Mouse (Mus musculus): ENCODE data around the gene Aldh3b3. TPM values are rescaled to one million over a fixed set of nuclear protein-coding genes. Genes with fewer than 3 reads are reported as not detected.

Gene Aldh3b3
- total RNA-seq, 2 experiments from 2014 or later: 0.11 TPM; not detected in 1

- intact Hi-C loops (cut with DNase I): loop anchor here (5.0 to 10.0 kb wide), 2 partner anchors 189 to 256 kb away; no protein-coding TSS in a partner anchor
- DNase-seq (ENCODE audit: extremely low spot score in 1 of 2, low spot score in 2 of 2): no peak
- H3K27ac ChIP-seq: peak overlapping the region; percentile 47
- no peak overlapping the region for H3K4me3 ChIP-seq
- TF ChIP-seq CTCF (IDR thresholded peaks at IDR 0.05): no peak
These were observed 25.2 kb downstream of the Aldh3b3 start for GRCm38 (mm10) chr19:3983527-3984200.

- no peak for DNase-seq (ENCODE audit: extremely low spot score in 1 of 2, low spot score in 2 of 2)
- Histone ChIP-seq H3K27ac (no peak overlapping the region), H3K4me3 (no peak overlapping the region)
- intact Hi-C loops (cut with DNase I): loop anchor here (10.0 kb wide), 1 partner anchor 190 kb away; no protein-coding TSS in a partner anchor
- TF ChIP-seq CTCF (IDR thresholded peaks at IDR 0.05): no peak
These were observed 26.8 kb downstream of the Aldh3b3 start for GRCm38 (mm10) chr19:3985261-3985681.

- intact Hi-C loops (cut with DNase I): loop anchor here (10.0 kb wide), 1 partner anchor 192 kb away; no protein-coding TSS in a partner anchor
- peak within 1 kb of the TSS; percentile 64 for H3K27ac ChIP-seq
- no peak for TF ChIP-seq CTCF (IDR thresholded peaks at IDR 0.05)
These were observed 27.9 kb downstream of the Aldh3b3 start, which contains the start of gene Acy3 for GRCm38 (mm10) chr19:3986334-3986733. Acy3 (plus strand) TSS chr19:3986570.

GRCm38 (mm10) chr19:3988066-3988465 lies 29.6 kb downstream of the Aldh3b3 start:
- Histone ChIP-seq H3K4me3 (no peak overlapping the region), H3K27ac (no peak overlapping the region)
- intact Hi-C loops (cut with DNase I): loop anchor here (10.0 kb wide), 1 partner anchor 193 kb away; no protein-coding TSS in a partner anchor
- TF ChIP-seq CTCF (IDR thresholded peaks at IDR 0.05): no peak
- no peak for DNase-seq (ENCODE audit: extremely low spot score in 1 of 2, low spot score in 2 of 2)

More at GRCm38 (mm10) chr19:3986334-3986733, 27.9 kb downstream of the Aldh3b3 start, which contains the start of gene Acy3:
- H3K4me3 ChIP-seq: no peak within 1 kb of the TSS
- DNase-seq (ENCODE audit: extremely low spot score in 1 of 2, low spot score in 2 of 2): peak; percentile 52 to 54

- TF ChIP-seq CTCF (IDR thresholded peaks at IDR 0.05): no peak; the same call in 1 of the 2 replicates
- intact Hi-C loops (cut with DNase I): loop anchor here (10.0 kb wide), 1 partner anchor 194 kb away; no protein-coding TSS in a partner anchor
- Histone ChIP-seq H3K27ac (no peak overlapping the region), H3K4me3 (no peak overlapping the region)
- no peak for DNase-seq (ENCODE audit: extremely low spot score in 1 of 2, low spot score in 2 of 2)
These were observed 30.3 kb downstream of the Aldh3b3 start for GRCm38 (mm10) chr19:3988750-3989149.

GRCm38 (mm10) chr19:3990804-3991203 lies 32.4 kb downstream of the Aldh3b3 start:
- no peak for TF ChIP-seq CTCF (IDR thresholded peaks at IDR 0.05)
- intact Hi-C loops (cut with DNase I): no loop called here
- no peak overlapping the region for H3K4me3 ChIP-seq
- no peak for DNase-seq (ENCODE audit: extremely low spot score in 1 of 2, low spot score in 2 of 2)
- H3K27ac ChIP-seq: no peak overlapping the region

GRCm38 (mm10) chr19:3991562-3991961 lies 33.1 kb downstream of the Aldh3b3 start:
- H3K27ac ChIP-seq: no peak overlapping the region
- DNase-seq (ENCODE audit: extremely low spot score in 1 of 2, low spot score in 2 of 2): no peak
- intact Hi-C loops (cut with DNase I): no loop called here
- no peak overlapping the region for H3K4me3 ChIP-seq
- TF ChIP-seq CTCF (IDR thresholded peaks at IDR 0.05): no peak

GRCm38 (mm10) chr19:3991966-3992365 lies 33.5 kb downstream of the Aldh3b3 start:
- Histone ChIP-seq H3K27ac (no peak overlapping the region), H3K4me3 (no peak overlapping the region)
- intact Hi-C loops (cut with DNase I): no loop called here
- TF ChIP-seq CTCF (IDR thresholded peaks at IDR 0.05): no peak
- DNase-seq (ENCODE audit: extremely low spot score in 1 of 2, low spot score in 2 of 2): no peak

GRCm38 (mm10) chr19:3992416-3992815 lies 34.0 kb downstream of the Aldh3b3 start, which contains the start of gene Tbx10:
Tbx10 (plus strand) TSS chr19:3992752.
- no peak within 1 kb of the TSS for H3K27ac ChIP-seq
- intact Hi-C loops (cut with DNase I): no loop called here
- no peak within 1 kb of the TSS for H3K4me3 ChIP-seq

GRCm38 (mm10) chr19:3994932-3995331 lies 36.5 kb downstream of the Aldh3b3 start:
- DNase-seq (ENCODE audit: extremely low spot score in 1 of 2, low spot score in 2 of 2): no peak
- Histone ChIP-seq H3K4me3 (no peak overlapping the region), H3K27ac (no peak overlapping the region)
- intact Hi-C loops (cut with DNase I): no loop called here
- no peak for TF ChIP-seq CTCF (IDR thresholded peaks at IDR 0.05)

More at GRCm38 (mm10) chr19:3992416-3992815, 34.0 kb downstream of the Aldh3b3 start, which contains the start of gene Tbx10:
- TF ChIP-seq CTCF (IDR thresholded peaks at IDR 0.05): no peak
- no peak for DNase-seq (ENCODE audit: extremely low spot score in 1 of 2, low spot score in 2 of 2)

- H3K4me3 ChIP-seq: no peak overlapping the region
- no peak for DNase-seq (ENCODE audit: extremely low spot score in 1 of 2, low spot score in 2 of 2)
- intact Hi-C loops (cut with DNase I): no loop called here
- H3K27ac ChIP-seq: no peak overlapping the region
- no peak for TF ChIP-seq CTCF (IDR thresholded peaks at IDR 0.05)
These were observed 37.1 kb downstream of the Aldh3b3 start for GRCm38 (mm10) chr19:3995505-3995904.

GRCm38 (mm10) chr19:3996106-3996505 lies 37.7 kb downstream of the Aldh3b3 start:
- no peak for DNase-seq (ENCODE audit: extremely low spot score in 1 of 2, low spot score in 2 of 2)
- TF ChIP-seq CTCF (IDR thresholded peaks at IDR 0.05): no peak
- Histone ChIP-seq H3K27ac (no peak overlapping the region), H3K4me3 (no peak overlapping the region)
- intact Hi-C loops (cut with DNase I): no loop called here

Measured in left cerebral cortex, adult 2 months (tissue).